Comparison of ENCODE assay signal across 8 mouse cellular contexts in the genomic region with DNA sequence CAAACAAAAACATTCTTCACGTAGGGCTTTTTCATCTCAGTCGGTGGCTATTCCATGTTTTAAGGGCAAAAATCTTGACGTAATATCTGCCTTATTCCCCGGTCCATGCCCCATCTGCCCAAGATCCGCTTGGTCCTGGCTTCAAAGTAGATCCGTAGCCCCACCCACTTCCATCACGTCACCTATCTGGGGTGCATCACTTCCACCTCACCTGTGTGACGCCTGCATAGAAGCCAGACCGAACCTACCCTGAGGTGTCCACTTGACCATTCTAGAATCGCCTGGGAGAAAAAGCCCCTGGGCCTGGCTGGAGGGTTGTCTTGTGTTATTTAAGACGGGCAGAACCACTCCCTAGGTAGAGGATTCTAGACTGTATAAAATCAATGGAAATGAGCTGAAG. TPM values are rescaled to one million over a fixed set of nuclear protein-coding genes. Genes with fewer than 3 reads are reported as not detected.
DNase-seq lines count a peak whose midpoint lies in the region; ATAC-seq and TF ChIP-seq lines count a peak whose summit lies in the region.

No protein-coding gene starts in this region.

- H3K27me3 ChIP-seq in lung, embryonic 15.5 days = no peaks in the 10 kb centered on the region
- no peaks in the 10 kb centered on the region for H3K27me3 ChIP-seq in forebrain, postnatal 0 days (ENCODE audit: insufficient read depth, low read length)
- no peaks in the 10 kb centered on the region for H3K27me3 ChIP-seq in limb, embryonic 15.5 days
- no peaks in the 10 kb centered on the region for H3K27me3 ChIP-seq in small intestine, adult 2 months (ENCODE audit: control insufficient read depth, insufficient read depth, low read length)

- peak overlapping the region; percentile 62 for H3K4me2 ChIP-seq in lung, embryonic 15.5 days
- H3K4me2 ChIP-seq in forebrain, postnatal 0 days (ENCODE audit: low read depth) = peak overlapping the region; percentile 61
- peak overlapping the region; percentile 62 for H3K4me2 ChIP-seq in limb, embryonic 15.5 days

- H3K9ac ChIP-seq in lung, embryonic 15.5 days = peak overlapping the region; percentile 39
- H3K9ac ChIP-seq in forebrain, postnatal 0 days = peak overlapping the region; percentile 92
- H3K9ac ChIP-seq in limb, embryonic 15.5 days = peak overlapping the region; percentile 26; the same call in 1 of the 2 replicates

- no peak for DNase-seq in lung, postnatal 4 days
- peak; percentile 72 to 77 for DNase-seq in cerebellum, adult 18-20 months
- no peak for DNase-seq in forebrain, postnatal 0 days
- DNase-seq in layer of hippocampus, postnatal 10 days (ENCODE audit: low spot score in 2 of 2) = no peak

- TF ChIP-seq CTCF in forebrain, postnatal 0 days (IDR thresholded peaks at IDR 0.05; ENCODE audit: low read depth) = no peak
- no peak for TF ChIP-seq CTCF in small intestine, adult 2 months (IDR thresholded peaks at IDR 0.05; ENCODE audit: extremely low read depth, insufficient read length, insufficient replicate concordance, low read depth, low read length)

- H3K4me1 ChIP-seq in lung, embryonic 15.5 days = peaks cover 39% of the 10 kb centered on the region
- H3K4me1 ChIP-seq in forebrain, postnatal 0 days (ENCODE audit: insufficient read depth) = peaks cover 10% of the 10 kb centered on the region
- H3K4me1 ChIP-seq in limb, embryonic 15.5 days = peaks cover 26% of the 10 kb centered on the region
- peaks cover 23% of the 10 kb centered on the region; the same call in 1 of the 2 replicates for H3K4me1 ChIP-seq in small intestine, adult 2 months (ENCODE audit: control insufficient read depth, insufficient read depth, insufficient read length, low read length)

- peak overlapping the region; percentile 91 for H3K27ac ChIP-seq in lung, embryonic 15.5 days
- H3K27ac ChIP-seq in forebrain, postnatal 0 days (ENCODE audit: low read depth, low read length) = peak overlapping the region; percentile 82
- peak overlapping the region; percentile 88 for H3K27ac ChIP-seq in limb, embryonic 15.5 days
- peak overlapping the region; percentile 62 for H3K27ac ChIP-seq in small intestine, adult 2 months (ENCODE audit: insufficient read depth, low read depth, low read length)

- H3K9me3 ChIP-seq in lung, embryonic 15.5 days = no peaks in the 10 kb centered on the region
- no peaks in the 10 kb centered on the region for H3K9me3 ChIP-seq in forebrain, postnatal 0 days (ENCODE audit: low read length)
- no peaks in the 10 kb centered on the region for H3K9me3 ChIP-seq in limb, embryonic 15.5 days

- no peaks in the 10 kb centered on the region for H3K36me3 ChIP-seq in lung, embryonic 15.5 days
- H3K36me3 ChIP-seq in forebrain, postnatal 0 days (ENCODE audit: insufficient read depth) = no peaks in the 10 kb centered on the region
- no peaks in the 10 kb centered on the region for H3K36me3 ChIP-seq in limb, embryonic 15.5 days
- no peaks in the 10 kb centered on the region for H3K36me3 ChIP-seq in small intestine, adult 2 months (ENCODE audit: control insufficient read depth, insufficient read depth, low read length)

- no peak for ATAC-seq in lung, embryonic 15.5 days (ENCODE audit: borderline replicate concordance, extremely low read depth, low FRiP score, low TSS enrichment)
- ATAC-seq in forebrain, postnatal 0 days = no peak
- no peak for ATAC-seq in limb, embryonic 15.5 days (ENCODE audit: insufficient number of reproducible peaks, low FRiP score, low TSS enrichment, low read depth)
- ATAC-seq in megakaryocyte progenitor cell, adult 5-6 weeks (replicated peaks; ENCODE audit: poor library complexity) = no peak

- peak overlapping the region; percentile 93 for H3K4me3 ChIP-seq in lung, embryonic 15.5 days
- peak overlapping the region; percentile 79 for H3K4me3 ChIP-seq in forebrain, postnatal 0 days (ENCODE audit: low read depth, low read length)
- H3K4me3 ChIP-seq in limb, embryonic 15.5 days = peak overlapping the region; percentile 72
- H3K4me3 ChIP-seq in small intestine, adult 2 months (ENCODE audit: low read depth, low read length) = no peak overlapping the region

- WGBS in lung, embryonic 15.5 days = 37% methylated on average over 11 of the region's 11 CpGs
- WGBS in forebrain, postnatal 0 days = 29% methylated on average over 11 of the region's 11 CpGs
- 41% methylated on average over 11 of the region's 11 CpGs for WGBS in limb, embryonic 15.5 days
- 38% methylated on average over 11 of the region's 11 CpGs for WGBS in small intestine, adult 2 months

- no peak for TF ChIP-seq POLR2A in small intestine, adult 2 months (IDR thresholded peaks at IDR 0.05; ENCODE audit: low read depth, low read length)

RNA-seq across cellular contexts. Expression of gene Xpnpep1, which starts 0.9 kb away (rescaled TPM):
- 167 and 169 TPM in 2 replicates for polyA plus RNA-seq in lung, embryonic 15.5 days (2015; fragmentation: Nextera tagmentation; extraction: Ambion mirVana)
- total RNA-seq in forebrain, postnatal 0 days (2014; rRNA removed) = 93.3 and 103 TPM in 2 replicates
- 138 and 141 TPM in 2 replicates for polyA plus RNA-seq in forebrain, postnatal 0 days (2015; fragmentation: Nextera tagmentation; extraction: Ambion mirVana)
- 144 and 161 TPM in 2 replicates for polyA plus RNA-seq in limb, embryonic 15.5 days (2015; fragmentation: Nextera tagmentation; extraction: Ambion mirVana)
- 92.4 and 477 TPM in 2 replicates for polyA plus RNA-seq in small intestine, adult 2 months (2012; rRNA removed)
- 55.6 and 57.3 TPM in 2 replicates for total RNA-seq in megakaryocyte progenitor cell, adult 5-6 weeks (2015)
- 46.9 and 62.8 TPM in 2 replicates for total RNA-seq in megakaryocyte progenitor cell, adult 5-6 weeks (2017)
- total RNA-seq in layer of hippocampus, postnatal 10 days (2021) = 100 to 1,000 TPM; 127 to 128 TPM

Comparison
In these comparisons a context has a peak if more than half of its experiments do, and no peak if none do; other contexts are left out.
1. H3K9ac ChIP-seq: peak in every context shown above with its lines; median percentile 92 in forebrain, postnatal 0 days; 39 in lung, embryonic 15.5 days; 26 in limb, embryonic 15.5 days.
2. DNase-seq: peak in cerebellum, adult 18-20 months (2 of 2); none in lung, postnatal 4 days (0 of 2), forebrain, postnatal 0 days (single experiment) and layer of hippocampus, postnatal 10 days (0 of 2).
3. Peak in every context shown above with its lines, with median percentiles within 50 percentile points of each other: H3K27ac ChIP-seq and H3K4me2 ChIP-seq.